Mouse (Mus musculus) ES-Bruce4 (cell line): ENCODE data around the gene Kcna5. TPM values are rescaled to one million over a fixed set of nuclear protein-coding genes. Genes with fewer than 3 reads are reported as not detected.

ENCODE experiments used
- H3K27ac ChIP-seq: 2 replicates; pipeline ENCODE4 v1.5.1; 2012; ENCODE audit warnings: low read length, inconsistent platforms; ENCODE audit not compliant: insufficient read depth
- H3K27me3 ChIP-seq: 2 replicates; pipeline ENCODE4 v1.6.1; 2012; ENCODE audit warnings: mild to moderate bottlenecking, low read length, inconsistent platforms; ENCODE audit not compliant: control insufficient read depth, poor library complexity, insufficient read depth, severe bottlenecking
- H3K36me3 ChIP-seq: 2 replicates; pipeline ENCODE4 v1.6.1; 2012; ENCODE audit warnings: inconsistent platforms, mild to moderate bottlenecking, low read length, moderate library complexity; ENCODE audit not compliant: control insufficient read depth, poor library complexity, insufficient read depth, severe bottlenecking
- H3K4me1 ChIP-seq: one replicate; pipeline ENCODE4 v1.8.1; 2011; ENCODE audit warnings: low read length; ENCODE audit not compliant: control insufficient read depth, insufficient read depth
- H3K4me3 ChIP-seq: 2 replicates; pipeline ENCODE4 v1.5.1; 2011; ENCODE audit warnings: low read depth, mild to moderate bottlenecking, low read length
- H3K9ac ChIP-seq: 2 replicates; pipeline ENCODE4 v1.6.1; 2012; ENCODE audit warnings: low read depth, mild to moderate bottlenecking, inconsistent platforms; ENCODE audit not compliant: poor library complexity, severe bottlenecking
- H3K9me3 ChIP-seq: replicated peaks from 2 replicates; pipeline ENCODE4 v1.6.1; 2012; ENCODE audit warnings: mild to moderate bottlenecking, low read length, inconsistent platforms; ENCODE audit not compliant: control insufficient read depth, poor library complexity, insufficient read depth, severe bottlenecking
- CTCF ChIP-seq: IDR thresholded peaks from one replicate; pipeline ENCODE4 v1.8.1; 2011; ENCODE audit warnings: low read depth, low read length
- EP300 ChIP-seq: IDR thresholded peaks from 2 replicates; pipeline ENCODE4 v1.6.1; 2011; ENCODE audit warnings: low read depth, low read length; ENCODE audit not compliant: insufficient read depth
- POLR2A ChIP-seq: IDR thresholded peaks from one replicate; pipeline ENCODE4 v1.8.1; 2011; ENCODE audit warnings: low read length; ENCODE audit not compliant: insufficient read depth
- polyA plus RNA-seq: library from polyadenylated mRNA; stranded (reverse); fragments of >200 nt; gene quantifications from 2 replicates; pipeline ENCODE4 v1.2.4, GENCODE M21; 2011; ENCODE audit warnings: low read depth; ENCODE audit not compliant: missing spikeins, insufficient read depth, insufficient read length

Kcna5 gene
- not detected in 2 replicates for polyA plus RNA-seq

- Histone ChIP-seq H3K4me1 (no peaks in the 10 kb centered on the region), H3K9ac (no peak within 1 kb of the TSS), H3K27ac (no peak within 1 kb of the TSS), H3K9me3 (no peaks in the 10 kb centered on the region; the same call in 1 of the 2 replicates), H3K27me3 (no peaks in the 10 kb centered on the region), H3K4me3 (peak within 1 kb of the TSS; percentile 34), H3K36me3 (no peaks in the 10 kb centered on the region)
- TF ChIP-seq POLR2A: no peak
Observed at GRCm38 (mm10) chr6:126535208-126535910, at the start of gene Kcna5. TSS of gene Kcna5 (minus strand) at chr6:126535412.

GRCm38 (mm10) chr6:126583075-126583474 is 47.9 kb upstream of the Kcna5 start:
- no peaks in the 10 kb centered on the region for H3K4me1 ChIP-seq
- no peak overlapping the region for H3K4me3 ChIP-seq
- H3K9me3 ChIP-seq: no peaks in the 10 kb centered on the region
- H3K9ac ChIP-seq: no peak overlapping the region
- H3K27ac ChIP-seq: no peak overlapping the region
- no peaks in the 10 kb centered on the region for H3K27me3 ChIP-seq
- no peaks in the 10 kb centered on the region for H3K36me3 ChIP-seq
- TF ChIP-seq EP300: no peak
- TF ChIP-seq CTCF: peak; percentile 74

- Histone ChIP-seq H3K27ac (no peak overlapping the region), H3K27me3 (no peaks in the 10 kb centered on the region), H3K4me3 (no peak overlapping the region), H3K9me3 (no peaks in the 10 kb centered on the region), H3K9ac (no peak overlapping the region), H3K36me3 (no peaks in the 10 kb centered on the region), H3K4me1 (no peaks in the 10 kb centered on the region)
- no peak for TF ChIP-seq POLR2A
- TF ChIP-seq EP300: no peak
- no peak for TF ChIP-seq CTCF
Observed at GRCm38 (mm10) chr6:126581632-126582031, 46.4 kb upstream of the Kcna5 start.

- no peaks in the 10 kb centered on the region for H3K27me3 ChIP-seq
- no peaks in the 10 kb centered on the region for H3K4me1 ChIP-seq
- no peak overlapping the region for H3K4me3 ChIP-seq
- no peak overlapping the region for H3K9ac ChIP-seq
- no peak overlapping the region for H3K27ac ChIP-seq
- H3K36me3 ChIP-seq: no peaks in the 10 kb centered on the region
- no peak for TF ChIP-seq POLR2A
- no peak for TF ChIP-seq CTCF
- no peak for TF ChIP-seq EP300
- H3K9me3 ChIP-seq: no peaks in the 10 kb centered on the region
Observed at GRCm38 (mm10) chr6:126580571-126580970, 45.4 kb upstream of the Kcna5 start.

- no peaks in the 10 kb centered on the region for H3K9me3 ChIP-seq
- H3K4me1 ChIP-seq: no peaks in the 10 kb centered on the region
- H3K9ac ChIP-seq: no peak overlapping the region
- no peaks in the 10 kb centered on the region for H3K36me3 ChIP-seq
- H3K27ac ChIP-seq: no peak overlapping the region
- no peak overlapping the region for H3K4me3 ChIP-seq
- H3K27me3 ChIP-seq: no peaks in the 10 kb centered on the region
- no peak for TF ChIP-seq POLR2A
- no peak for TF ChIP-seq CTCF
- TF ChIP-seq EP300: no peak
Observed at GRCm38 (mm10) chr6:126577415-126577814, 42.2 kb upstream of the Kcna5 start.

- Histone ChIP-seq H3K27ac (no peak overlapping the region), H3K4me3 (no peak overlapping the region), H3K9me3 (no peaks in the 10 kb centered on the region), H3K27me3 (no peaks in the 10 kb centered on the region), H3K9ac (no peak overlapping the region), H3K36me3 (no peaks in the 10 kb centered on the region), H3K4me1 (no peaks in the 10 kb centered on the region)
- TF ChIP-seq EP300 (no peak), CTCF (no peak), POLR2A (no peak)
Observed at GRCm38 (mm10) chr6:126576566-126576965, 41.4 kb upstream of the Kcna5 start.
